Mouse (Mus musculus): ENCODE results near the gene Mbnl1. TPM values are rescaled to one million over a fixed set of nuclear protein-coding genes. Genes with fewer than 3 reads are reported as not detected.

The Mbnl1 gene
- polyA plus RNA-seq, 1 experiment from 2014 or later: 74.3 TPM

- Histone ChIP-seq H3K36me3 (no peaks in the 10 kb centered on the region), H3K27ac (no peak overlapping the region), H3K9ac (no peak overlapping the region), H3K4me3 (no peak overlapping the region), H3K9me3 (no peaks in the 10 kb centered on the region), H3K4me1 (0 out of 2 replicates have a peak, but pooled peaks cover 7% of the 10 kb centered on the region), H3K27me3 (no peaks in the 10 kb centered on the region), H3K4me2 (replicated peaks) (no peak overlapping the region)
- ATAC-seq (ENCODE audit: insufficient number of reproducible peaks, insufficient read depth, low FRiP score, low TSS enrichment): no peak
- 47% methylated on average over 3 of the region's 3 CpGs for WGBS
Observed at GRCm38 (mm10) chr3:60535224-60535623, 62.6 kb downstream of the Mbnl1 start.

GRCm38 (mm10) chr3:60537063-60537462 lies 64.4 kb downstream of the Mbnl1 start:
- 67% methylated on average over 2 of the region's 2 CpGs for WGBS

GRCm38 (mm10) chr3:60538214-60538971 lies 65.8 kb downstream of the Mbnl1 start:
- no peaks in the 10 kb centered on the region for H3K36me3 ChIP-seq
- 72% methylated on average over 3 of the region's 3 CpGs for WGBS
- no peak overlapping the region for H3K9ac ChIP-seq
- H3K4me1 ChIP-seq: no peaks in the 10 kb centered on the region
- no peak overlapping the region for H3K27ac ChIP-seq
- H3K9me3 ChIP-seq: no peaks in the 10 kb centered on the region
- no peak for ATAC-seq (ENCODE audit: insufficient number of reproducible peaks, insufficient read depth, low FRiP score, low TSS enrichment)
- H3K4me3 ChIP-seq: no peak overlapping the region
- no peaks in the 10 kb centered on the region for H3K27me3 ChIP-seq
- no peak overlapping the region for H3K4me2 ChIP-seq (replicated peaks)

More at GRCm38 (mm10) chr3:60537063-60537462, 64.4 kb downstream of the Mbnl1 start:
- Histone ChIP-seq H3K9me3 (no peaks in the 10 kb centered on the region), H3K27me3 (no peaks in the 10 kb centered on the region), H3K4me2 (replicated peaks) (no peak overlapping the region), H3K4me3 (no peak overlapping the region), H3K36me3 (no peaks in the 10 kb centered on the region), H3K27ac (no peak overlapping the region), H3K9ac (no peak overlapping the region), H3K4me1 (no peaks in the 10 kb centered on the region)
- ATAC-seq (ENCODE audit: insufficient number of reproducible peaks, insufficient read depth, low FRiP score, low TSS enrichment): no peak

GRCm38 (mm10) chr3:60541121-60541520 lies 68.5 kb downstream of the Mbnl1 start:
- H3K4me3 ChIP-seq: no peak overlapping the region
- H3K9ac ChIP-seq: no peak overlapping the region
- 85% methylated on average over 4 of the region's 4 CpGs for WGBS
- no peaks in the 10 kb centered on the region for H3K9me3 ChIP-seq
- H3K36me3 ChIP-seq: no peaks in the 10 kb centered on the region
- no peaks in the 10 kb centered on the region for H3K27me3 ChIP-seq
- no peak for ATAC-seq (ENCODE audit: insufficient number of reproducible peaks, insufficient read depth, low FRiP score, low TSS enrichment)
- H3K27ac ChIP-seq: no peak overlapping the region
- H3K4me1 ChIP-seq: no peaks in the 10 kb centered on the region
- H3K4me2 ChIP-seq (replicated peaks): no peak overlapping the region

- 52% methylated on average over 9 of the region's 9 CpGs for WGBS
- Histone ChIP-seq H3K9me3 (no peaks in the 10 kb centered on the region), H3K4me2 (replicated peaks) (no peak overlapping the region), H3K4me3 (no peak overlapping the region), H3K27me3 (no peaks in the 10 kb centered on the region), H3K4me1 (no peaks in the 10 kb centered on the region), H3K9ac (no peak overlapping the region), H3K36me3 (no peaks in the 10 kb centered on the region), H3K27ac (no peak overlapping the region)
- no peak for ATAC-seq (ENCODE audit: insufficient number of reproducible peaks, insufficient read depth, low FRiP score, low TSS enrichment)
Observed at GRCm38 (mm10) chr3:60546196-60546595, 73.6 kb downstream of the Mbnl1 start.

GRCm38 (mm10) chr3:60546904-60547303 lies 74.3 kb downstream of the Mbnl1 start:
- Histone ChIP-seq H3K4me3 (no peak overlapping the region), H3K36me3 (no peaks in the 10 kb centered on the region), H3K9me3 (no peaks in the 10 kb centered on the region), H3K27me3 (no peaks in the 10 kb centered on the region), H3K4me2 (replicated peaks) (no peak overlapping the region), H3K4me1 (no peaks in the 10 kb centered on the region), H3K9ac (no peak overlapping the region), H3K27ac (no peak overlapping the region)
- ATAC-seq (ENCODE audit: insufficient number of reproducible peaks, insufficient read depth, low FRiP score, low TSS enrichment): no peak
- WGBS: 90% methylated on average over 4 of the region's 4 CpGs

GRCm38 (mm10) chr3:60550492-60550891 lies 77.9 kb downstream of the Mbnl1 start:
- no peak for ATAC-seq (ENCODE audit: insufficient number of reproducible peaks, insufficient read depth, low FRiP score, low TSS enrichment)
- no peak overlapping the region for H3K9ac ChIP-seq
- H3K36me3 ChIP-seq: no peaks in the 10 kb centered on the region

GRCm38 (mm10) chr3:60551650-60552049 lies 79.0 kb downstream of the Mbnl1 start:
- H3K27ac ChIP-seq: no peak overlapping the region
- H3K4me2 ChIP-seq (replicated peaks): no peak overlapping the region
- H3K27me3 ChIP-seq: no peaks in the 10 kb centered on the region
- H3K4me3 ChIP-seq: no peak overlapping the region
- ATAC-seq (ENCODE audit: insufficient number of reproducible peaks, insufficient read depth, low FRiP score, low TSS enrichment): no peak
- H3K4me1 ChIP-seq: no peaks in the 10 kb centered on the region
- no peaks in the 10 kb centered on the region for H3K9me3 ChIP-seq
- H3K36me3 ChIP-seq: no peaks in the 10 kb centered on the region
- WGBS: 52% methylated on average over 3 of the region's 3 CpGs
- H3K9ac ChIP-seq: no peak overlapping the region

More at GRCm38 (mm10) chr3:60550492-60550891, 77.9 kb downstream of the Mbnl1 start:
- Histone ChIP-seq H3K27ac (no peak overlapping the region), H3K4me2 (replicated peaks) (no peak overlapping the region), H3K4me3 (no peak overlapping the region), H3K9me3 (no peaks in the 10 kb centered on the region), H3K4me1 (no peaks in the 10 kb centered on the region), H3K27me3 (no peaks in the 10 kb centered on the region)
- 54% methylated on average over 5 of the region's 5 CpGs for WGBS

- H3K4me2 ChIP-seq (replicated peaks): no peak overlapping the region
- no peak for ATAC-seq (ENCODE audit: insufficient number of reproducible peaks, insufficient read depth, low FRiP score, low TSS enrichment)
- no peak overlapping the region for H3K27ac ChIP-seq
- H3K36me3 ChIP-seq: no peaks in the 10 kb centered on the region
- no peaks in the 10 kb centered on the region for H3K4me1 ChIP-seq
- 68% methylated on average over 3 of the region's 3 CpGs for WGBS
- no peak overlapping the region for H3K9ac ChIP-seq
- no peaks in the 10 kb centered on the region for H3K9me3 ChIP-seq
- no peak overlapping the region for H3K4me3 ChIP-seq
- H3K27me3 ChIP-seq: no peaks in the 10 kb centered on the region
Observed at GRCm38 (mm10) chr3:60553011-60553410, 80.4 kb downstream of the Mbnl1 start.

GRCm38 (mm10) chr3:60556596-60556995 lies 84.0 kb downstream of the Mbnl1 start:
- WGBS: 85% methylated on average over 3 of the region's 3 CpGs
- Histone ChIP-seq H3K36me3 (no peaks in the 10 kb centered on the region), H3K4me1 (no peaks in the 10 kb centered on the region), H3K9ac (no peak overlapping the region), H3K27ac (no peak overlapping the region), H3K4me2 (replicated peaks) (no peak overlapping the region), H3K4me3 (no peak overlapping the region), H3K9me3 (no peaks in the 10 kb centered on the region), H3K27me3 (no peaks in the 10 kb centered on the region)
- ATAC-seq (ENCODE audit: insufficient number of reproducible peaks, insufficient read depth, low FRiP score, low TSS enrichment): no peak

GRCm38 (mm10) chr3:60558252-60558862 lies 85.7 kb downstream of the Mbnl1 start:
- Histone ChIP-seq H3K4me2 (replicated peaks) (no peak overlapping the region), H3K9me3 (no peaks in the 10 kb centered on the region), H3K4me3 (no peak overlapping the region), H3K27me3 (no peaks in the 10 kb centered on the region), H3K4me1 (peaks cover 2% of the 10 kb centered on the region; the same call in 1 of the 2 replicates), H3K9ac (no peak overlapping the region), H3K36me3 (no peaks in the 10 kb centered on the region), H3K27ac (no peak overlapping the region)
- ATAC-seq (ENCODE audit: insufficient number of reproducible peaks, insufficient read depth, low FRiP score, low TSS enrichment): no peak
- WGBS: 75% methylated on average over 7 of the region's 7 CpGs

GRCm38 (mm10) chr3:60559762-60560161 lies 87.1 kb downstream of the Mbnl1 start:
- H3K36me3 ChIP-seq: no peaks in the 10 kb centered on the region
- no peak overlapping the region for H3K27ac ChIP-seq
- no peaks in the 10 kb centered on the region for H3K27me3 ChIP-seq
- H3K9ac ChIP-seq: no peak overlapping the region
- ATAC-seq (ENCODE audit: insufficient number of reproducible peaks, insufficient read depth, low FRiP score, low TSS enrichment): no peak
- 74% methylated on average over 2 of the region's 2 CpGs for WGBS
- H3K4me3 ChIP-seq: no peak overlapping the region
- H3K4me1 ChIP-seq: peaks cover 8% of the 10 kb centered on the region; the same call in 1 of the 2 replicates
- no peaks in the 10 kb centered on the region for H3K9me3 ChIP-seq
- H3K4me2 ChIP-seq (replicated peaks): no peak overlapping the region

Measured in embryonic facial prominence, embryonic 12.5 days (tissue).